Mouse (Mus musculus) MEL (cell line): ENCODE data around the gene Prss27. TPM values are rescaled to one million over a fixed set of nuclear protein-coding genes. Genes with fewer than 3 reads are reported as not detected.

ENCODE experiments used
- DNase-seq: peaks from one replicate; pipeline ENCODE4 v3.0.0; 2011; ENCODE audit warnings: low read depth, low spot score
- H3K27ac ChIP-seq: 2 replicates; pipeline ENCODE4 v1.5.1; 2012; ENCODE audit warnings: low read depth, mild to moderate bottlenecking, control low read depth, low read length, moderate library complexity; ENCODE audit not compliant: control insufficient read depth
- H3K27me3 ChIP-seq, 2 experiments: fragments of 150-350 bp in 1 of 2; sonication (generic) in 1 of 2; 2 replicates each; pipeline ENCODE4 v1.6.1; 2012; ENCODE audit warnings: low read length in 2 of 2, mild to moderate bottlenecking in 2 of 2, improper control_type of control experiment in 1 of 2, moderate library complexity in 1 of 2; ENCODE audit not compliant: insufficient read depth in 2 of 2, control insufficient read depth in 1 of 2
- H3K36me3 ChIP-seq, 2 experiments: 2 replicates each; pipeline ENCODE4 v1.6.1; 2012 to 2014; ENCODE audit warnings: low read length in 2 of 2, improper control_type of control experiment in 1 of 2, inconsistent platforms in 1 of 2, mild to moderate bottlenecking in 1 of 2; ENCODE audit not compliant: insufficient read depth in 2 of 2, control insufficient read depth in 1 of 2
- H3K4me1 ChIP-seq, 2 experiments: fragments of 150-350 bp in 1 of 2; sonication (generic) in 1 of 2; 2 replicates each; pipeline ENCODE4 v1.6.1; 2012; ENCODE audit warnings: low read length in 2 of 2, improper control_type of control experiment in 1 of 2, mild to moderate bottlenecking in 1 of 2; ENCODE audit not compliant: insufficient read depth in 2 of 2, control insufficient read depth in 1 of 2
- H3K4me3 ChIP-seq, 2 experiments: fragments of 150-350 bp in 1 of 2; sonication (generic) in 1 of 2; 2 replicates each; pipeline ENCODE4 v1.5.1; 2012; ENCODE audit warnings: low read depth in 2 of 2, low read length in 2 of 2, mild to moderate bottlenecking in 2 of 2, moderate library complexity in 2 of 2, control low read depth in 1 of 2, improper control_type of control experiment in 1 of 2; ENCODE audit not compliant: control insufficient read depth in 1 of 2, insufficient read depth in 1 of 2
- H3K79me2 ChIP-seq: 2 replicates; pipeline ENCODE4 v1.6.1; 2012; ENCODE audit warnings: mild to moderate bottlenecking, low read length, moderate library complexity; ENCODE audit not compliant: control insufficient read depth, poor library complexity, insufficient read depth
- H3K9ac ChIP-seq: 2 replicates; pipeline ENCODE4 v1.6.1; 2012; ENCODE audit warnings: low read depth, mild to moderate bottlenecking, control low read depth, low read length, moderate library complexity; ENCODE audit not compliant: control insufficient read depth, poor library complexity, severe bottlenecking
- H3K9me3 ChIP-seq: fragments of 150-350 bp; sonication (generic); replicated peaks from 2 replicates; pipeline ENCODE4 v1.6.1; 2012; ENCODE audit warnings: mild to moderate bottlenecking, low read length, improper control_type of control experiment, moderate library complexity; ENCODE audit not compliant: insufficient read depth
- BHLHE40 ChIP-seq: IDR thresholded peaks from 2 replicates; pipeline ENCODE4 v1.6.1; 2012; ENCODE audit warnings: low read depth, mild to moderate bottlenecking, inconsistent platforms, low read length, improper control_type of control experiment, borderline replicate concordance
- CHD1 ChIP-seq: IDR thresholded peaks from 2 replicates; pipeline ENCODE4 v1.6.1; 2012; ENCODE audit warnings: low read depth, mild to moderate bottlenecking, inconsistent platforms, low read length, improper control_type of control experiment
- CHD2 ChIP-seq: IDR thresholded peaks from 2 replicates; pipeline ENCODE4 v1.6.1; 2011; ENCODE audit warnings: low read length, improper control_type of control experiment
- CTCF ChIP-seq, 3 experiments: IDR thresholded peaks in 2 of 3; conservative IDR thresholded peaks in 1 of 3; 2 replicates each; pipeline ENCODE4 v1.5.1; 2011 to 2012; ENCODE audit warnings: low read length in 3 of 3, low read depth in 2 of 3, mild to moderate bottlenecking in 2 of 3, improper control_type of control experiment in 1 of 3, inconsistent platforms in 1 of 3, mixed read lengths in 1 of 3, moderate library complexity in 1 of 3; ENCODE audit not compliant: control insufficient read depth in 1 of 3, insufficient read depth in 1 of 3, poor library complexity in 1 of 3, severe bottlenecking in 1 of 3
- E2F4 ChIP-seq: IDR thresholded peaks from 2 replicates; pipeline ENCODE4 v1.6.1; 2011; ENCODE audit warnings: low read depth, low read length, improper control_type of control experiment, borderline replicate concordance
- ETS1 ChIP-seq: IDR thresholded peaks from 2 replicates; pipeline ENCODE4 v1.6.1; 2012; ENCODE audit warnings: low read depth, mild to moderate bottlenecking, inconsistent platforms, low read length, improper control_type of control experiment, moderate library complexity
- GABPA ChIP-seq: IDR thresholded peaks from 2 replicates; pipeline ENCODE4 v1.6.1; 2012; ENCODE audit warnings: low read depth, mild to moderate bottlenecking, inconsistent platforms, low read length, improper control_type of control experiment, moderate library complexity
- HCFC1 ChIP-seq: IDR thresholded peaks from 2 replicates; pipeline ENCODE4 v1.6.1; 2012; ENCODE audit warnings: low read depth, mild to moderate bottlenecking, inconsistent platforms, low read length, improper control_type of control experiment, moderate library complexity
- KAT2A ChIP-seq: conservative IDR thresholded peaks from 2 replicates; pipeline ENCODE4 v1.6.1; 2012; ENCODE audit warnings: low read depth, low read length, improper control_type of control experiment, inconsistent platforms
- MAFK ChIP-seq: IDR thresholded peaks from 2 replicates; pipeline ENCODE4 v1.6.1; 2011; ENCODE audit warnings: low read depth, mild to moderate bottlenecking, low read length, improper control_type of control experiment, borderline replicate concordance
- MAZ ChIP-seq: IDR thresholded peaks from 2 replicates; pipeline ENCODE4 v1.6.1; 2012; ENCODE audit warnings: low read depth, mild to moderate bottlenecking, inconsistent platforms, low read length, improper control_type of control experiment
- MXI1 ChIP-seq: IDR thresholded peaks from 2 replicates; pipeline ENCODE4 v1.6.1; 2011; ENCODE audit warnings: mild to moderate bottlenecking, low read depth, low read length, improper control_type of control experiment
- MYC ChIP-seq: IDR thresholded peaks from 2 replicates; pipeline ENCODE4 v1.6.1; 2011; ENCODE audit warnings: low read depth, mild to moderate bottlenecking, low read length, improper control_type of control experiment, moderate library complexity
- NRF1 ChIP-seq: IDR thresholded peaks from 2 replicates; pipeline ENCODE4 v1.6.1; 2014; ENCODE audit warnings: low read depth, mild to moderate bottlenecking, inconsistent platforms, low read length, improper control_type of control experiment, moderate library complexity; ENCODE audit not compliant: poor library complexity, insufficient read depth, severe bottlenecking
- POLR2A ChIP-seq, 2 experiments: IDR thresholded peaks; 2 replicates each; pipeline ENCODE4 v1.6.1; 2011 to 2012; ENCODE audit warnings: low read length in 2 of 2, mild to moderate bottlenecking in 2 of 2, control low read depth in 1 of 2, improper control_type of control experiment in 1 of 2, low read depth in 1 of 2, moderate library complexity in 1 of 2; ENCODE audit not compliant: control insufficient read depth in 1 of 2, insufficient read depth in 1 of 2, poor library complexity in 1 of 2
- RAD21 ChIP-seq: IDR thresholded peaks from 2 replicates; pipeline ENCODE4 v1.6.1; 2011; ENCODE audit warnings: mild to moderate bottlenecking, low read depth, low read length, improper control_type of control experiment
- RCOR1 ChIP-seq: IDR thresholded peaks from 2 replicates; pipeline ENCODE4 v1.6.1; 2012; ENCODE audit warnings: low read depth, mild to moderate bottlenecking, inconsistent platforms, low read length, improper control_type of control experiment
- SMC3 ChIP-seq: IDR thresholded peaks from 2 replicates; pipeline ENCODE4 v1.6.1; 2011; ENCODE audit warnings: low read depth, low read length, improper control_type of control experiment
- TBP ChIP-seq: IDR thresholded peaks from 2 replicates; pipeline ENCODE4 v1.8.0; 2011; ENCODE audit warnings: low read depth, low read length, improper control_type of control experiment
- TCF12 ChIP-seq: IDR thresholded peaks from 2 replicates; pipeline ENCODE4 v1.6.1; 2014; ENCODE audit warnings: low read depth, mild to moderate bottlenecking, inconsistent platforms, low read length, improper control_type of control experiment, moderate library complexity
- ZC3H11A ChIP-seq: IDR thresholded peaks from 2 replicates; pipeline ENCODE4 v1.6.1; 2012; ENCODE audit warnings: low read depth, mild to moderate bottlenecking, inconsistent platforms, low read length, improper control_type of control experiment
- ZKSCAN1 ChIP-seq: IDR thresholded peaks from 2 replicates; pipeline ENCODE4 v1.6.1; 2012; ENCODE audit warnings: low read depth, mild to moderate bottlenecking, inconsistent platforms, low read length, improper control_type of control experiment, moderate library complexity
- ZMIZ1 ChIP-seq: IDR thresholded peaks from 2 replicates; pipeline ENCODE4 v1.6.1; 2012; ENCODE audit warnings: low read depth, mild to moderate bottlenecking, inconsistent platforms, low read length, improper control_type of control experiment, moderate library complexity
- ZNF384 ChIP-seq: IDR thresholded peaks from 2 replicates; pipeline ENCODE4 v1.6.1; 2012; ENCODE audit warnings: low read depth, mild to moderate bottlenecking, inconsistent platforms, low read length, improper control_type of control experiment
- polyA plus RNA-seq, 2 experiments: library from polyadenylated mRNA; stranded (reverse) in 1 of 2; unstranded in 1 of 2; fragments of >175 nt in 1 of 2; fragments of >200 nt in 1 of 2; gene quantifications; 2 replicates each; pipeline versions ENCODE4 v1.2.1 to v1.2.4; 2012; ENCODE audit warnings: low replicate concordance in 2 of 2, low read depth in 1 of 2; ENCODE audit not compliant: insufficient read length in 2 of 2, insufficient read depth in 1 of 2, missing spikeins in 1 of 2
- total RNA-seq: library from RNA; depleted of rRNA; stranded (reverse); fragments of 300-350 nt; gene quantifications from 2 replicates; pipeline ENCODE4 v1.2.3, GENCODE M21; 2012

The Prss27 gene
- total and polyA plus RNA-seq, 3 experiments: not detected

GRCm38 (mm10) chr17:24030551-24030950 is 7.4 kb upstream of the Prss27 start:
- DNase-seq: no peak
- H3K27ac ChIP-seq: no peak overlapping the region

GRCm38 (mm10) chr17:24035087-24035486 is 2.9 kb upstream of the Prss27 start:
- H3K9me3 ChIP-seq: no peaks in the 10 kb centered on the region
- no peak for DNase-seq

More at GRCm38 (mm10) chr17:24030551-24030950, 7.4 kb upstream of the Prss27 start:
- no peaks in the 10 kb centered on the region for H3K79me2 ChIP-seq
- no peaks in the 10 kb centered on the region for H3K9me3 ChIP-seq
- no peak overlapping the region for H3K4me3 ChIP-seq
- H3K36me3 ChIP-seq: no peaks in the 10 kb centered on the region
- TF ChIP-seq TCF12 (no peak), ETS1 (no peak), TBP (no peak), MYC (no peak), ZC3H11A (no peak), RCOR1 (no peak), ZKSCAN1 (no peak), KAT2A (no peak), MAFK (no peak)
- H3K9ac ChIP-seq: no peak overlapping the region
- no peaks in the 10 kb centered on the region for H3K4me1 ChIP-seq
- peaks cover 6 to 8% of the 10 kb centered on the region in 2 experiments for H3K27me3 ChIP-seq

GRCm38 (mm10) chr17:24036954-24037353 is 990 bp upstream of the Prss27 start:
- Histone ChIP-seq H3K4me1 (no peaks in the 10 kb centered on the region), H3K36me3 (no peaks in the 10 kb centered on the region), H3K27ac (no peak overlapping the region), H3K4me3 (no peak overlapping the region), H3K27me3 (peaks cover 5 to 10% of the 10 kb centered on the region in 2 experiments), H3K9me3 (no peaks in the 10 kb centered on the region)
- DNase-seq: no peak
- peak in 2 of 3 experiments; percentile 23 to 24; a peak in 3 of 6 replicates for TF ChIP-seq CTCF (IDR thresholded peaks at IDR 0.05 in 2 of 3, conservative IDR thresholded peaks at IDR 0.05 in 1 of 3; ENCODE audit: control insufficient read depth in 1 of 3, insufficient read depth in 1 of 3, low read depth in 2 of 3, low read length in 3 of 3, poor library complexity in 1 of 3, severe bottlenecking in 1 of 3)
- TF ChIP-seq SMC3: no peak
- TF ChIP-seq, all 39 proteins: peak for 1
- Histone ChIP-seq H3K79me2 (no peaks in the 10 kb centered on the region), H3K9ac (no peak overlapping the region)

More at GRCm38 (mm10) chr17:24035087-24035486, 2.9 kb upstream of the Prss27 start:
- no peaks in the 10 kb centered on the region for H3K36me3 ChIP-seq
- H3K4me3 ChIP-seq: no peak overlapping the region
- H3K9ac ChIP-seq: no peak overlapping the region
- H3K27me3 ChIP-seq: peaks cover 7 to 10% of the 10 kb centered on the region in 2 experiments
- no peak overlapping the region for H3K27ac ChIP-seq
- H3K79me2 ChIP-seq: no peaks in the 10 kb centered on the region
- no peaks in the 10 kb centered on the region for H3K4me1 ChIP-seq
- TF ChIP-seq NRF1: no peak
- TF ChIP-seq E2F4: no peak
- no peak for TF ChIP-seq ZC3H11A
- TF ChIP-seq MAFK: no peak
- no peak for TF ChIP-seq POLR2A (IDR thresholded peaks at IDR 0.05; ENCODE audit: control insufficient read depth in 1 of 2, insufficient read depth in 1 of 2, low read depth in 1 of 2, low read length in 2 of 2, poor library complexity in 1 of 2)
- no peak for TF ChIP-seq BHLHE40
- TF ChIP-seq HCFC1: no peak
- TF ChIP-seq CHD2: no peak
- TF ChIP-seq ZMIZ1: no peak
- TF ChIP-seq MXI1: no peak
- no peak for TF ChIP-seq ETS1
- no peak for TF ChIP-seq RCOR1
- no peak for TF ChIP-seq GABPA
- no peak for TF ChIP-seq RAD21
- no peak for TF ChIP-seq ZNF384
- TF ChIP-seq MAZ: no peak
- no peak for TF ChIP-seq CHD1
